Mouse (Mus musculus) adrenal gland (tissue): ENCODE data around the gene Ncs1.

Source experiments
- intact Hi-C: fragments of 180-260 bp; cut with DNase I; formaldehyde crosslinking; loops from one replicate; pipeline ENCODE4 v1.15.1; 2025

Ncs1 gene

GRCm38 (mm10) chr2:31241639-31242038, 4.0 kb upstream of the Ncs1 start:
- intact Hi-C loops = loop anchor here (5.0 kb wide), 1 partner anchor 51 kb away; no protein-coding TSS in a partner anchor

- intact Hi-C loops = loop anchor here (5.0 kb wide), 1 partner anchor 48 kb away; no protein-coding TSS in a partner anchor
Measured at GRCm38 (mm10) chr2:31244216-31244615, 1.4 kb upstream of the Ncs1 start.

DNA sequence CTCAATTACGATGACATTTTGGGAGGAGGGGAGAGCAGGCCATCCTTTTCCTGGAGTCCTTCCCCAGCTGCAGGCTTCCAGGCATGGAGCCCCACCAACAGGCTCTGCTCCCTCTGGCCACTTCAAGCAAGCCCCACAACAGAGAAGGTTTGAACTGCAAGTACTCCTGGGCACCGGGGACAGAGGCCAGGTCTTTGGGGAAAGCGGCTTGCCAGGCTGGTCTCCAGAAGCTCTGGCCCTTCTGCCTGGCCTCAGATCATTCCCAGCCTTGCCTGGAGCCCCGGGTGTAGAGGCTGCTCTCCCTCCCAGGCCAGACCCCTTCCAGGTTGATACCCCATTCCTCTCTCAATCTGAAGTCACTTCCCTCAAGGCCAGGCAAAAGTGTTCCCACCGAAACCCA, 572 bp upstream of the Ncs1 start:
- intact Hi-C loops = no loop called here

DNA sequence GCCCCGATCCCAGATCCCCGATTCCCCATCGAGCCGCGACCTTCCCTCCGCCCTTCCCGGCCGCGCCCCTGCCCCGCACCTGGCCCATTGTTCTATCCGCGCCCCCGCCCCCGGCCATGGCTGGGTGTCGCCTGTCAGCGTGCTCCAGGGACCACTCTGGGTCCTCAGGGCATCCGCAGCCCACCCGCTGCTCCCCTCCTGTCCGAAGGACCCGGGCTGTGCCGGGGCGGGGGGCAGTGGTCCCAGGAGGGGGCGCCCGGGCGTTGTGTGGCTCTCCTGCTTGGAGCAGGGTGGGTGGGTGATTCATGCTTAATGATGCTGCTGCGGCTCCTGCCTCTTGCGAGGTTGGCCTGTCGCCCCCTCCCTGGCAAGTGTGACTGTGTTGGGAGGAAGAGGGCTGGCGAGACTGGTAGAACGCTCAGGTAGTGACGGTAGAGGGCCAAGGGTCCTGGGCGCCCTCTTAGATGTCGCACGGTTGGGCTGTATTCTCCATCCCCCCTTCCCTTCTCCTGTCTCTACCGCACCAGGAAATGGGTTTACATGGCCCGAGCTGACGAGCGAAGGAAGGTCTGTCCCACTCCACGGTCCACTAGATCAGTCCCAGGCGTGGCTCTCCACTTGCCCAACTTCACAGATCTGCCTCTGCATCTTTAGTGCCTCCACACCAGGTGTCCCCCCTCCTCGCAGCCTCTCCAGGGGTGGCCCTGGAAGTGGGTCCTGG, 788 bp downstream of the Ncs1 start:
- intact Hi-C loops = no loop called here

DNA sequence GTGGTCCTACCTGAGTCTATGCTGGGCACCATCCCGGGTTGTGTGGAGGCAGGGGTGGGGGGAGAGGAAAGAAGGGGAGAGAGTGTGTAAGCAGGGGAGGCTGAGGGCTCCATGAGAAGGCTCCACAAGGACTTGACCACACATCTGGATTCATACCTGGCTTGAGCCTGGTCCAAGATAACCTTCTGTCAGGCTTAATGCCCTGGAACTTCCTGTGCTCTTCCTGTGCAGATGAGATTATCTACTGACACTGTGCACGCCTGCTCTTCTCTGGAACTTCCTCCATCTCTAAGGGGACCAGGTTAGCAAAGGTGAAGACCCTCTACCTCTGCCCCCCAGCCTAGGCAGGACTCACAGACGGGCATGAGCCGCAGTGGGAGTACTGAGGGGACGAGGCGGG, 3.2 kb downstream of the Ncs1 start:
- intact Hi-C loops = no loop called here

GRCm38 (mm10) chr2:31252167-31252566, 6.5 kb downstream of the Ncs1 start:
- intact Hi-C loops = no loop called here

DNA sequence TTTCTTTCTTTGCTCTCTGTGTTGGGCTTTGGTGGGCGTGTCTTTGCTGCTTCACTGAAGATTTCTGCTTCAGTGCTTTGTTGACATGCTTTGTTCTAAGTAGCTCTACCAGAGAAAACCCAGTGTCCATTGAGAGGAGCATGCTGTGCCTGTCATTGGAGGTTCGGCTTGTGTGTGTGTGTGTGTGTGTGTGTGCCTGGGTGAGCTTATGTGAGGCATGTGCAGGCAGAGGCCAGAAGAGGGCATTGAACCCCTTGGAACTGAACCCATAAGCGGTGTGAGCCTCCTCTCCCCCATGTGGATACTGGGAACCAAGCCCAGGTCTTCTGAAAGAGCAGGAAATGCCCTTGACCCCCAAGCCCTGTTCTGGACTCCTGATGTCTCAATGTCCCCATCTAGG, 7.8 kb downstream of the Ncs1 start:
- intact Hi-C loops = no loop called here

GRCm38 (mm10) chr2:31254806-31255205, 9.2 kb downstream of the Ncs1 start:
- intact Hi-C loops = loop anchor here (5.0 kb wide), 1 partner anchor 37 kb away; no protein-coding TSS in a partner anchor

- intact Hi-C loops = loop anchor here (5.0 kb wide), 1 partner anchor 36 kb away; no protein-coding TSS in a partner anchor
Measured at GRCm38 (mm10) chr2:31255952-31256938, 10.6 kb downstream of the Ncs1 start.

- intact Hi-C loops = loop anchor here (5.0 kb wide), 1 partner anchor 35 kb away; no protein-coding TSS in a partner anchor
Measured at GRCm38 (mm10) chr2:31257096-31257495, 11.5 kb downstream of the Ncs1 start.

DNA sequence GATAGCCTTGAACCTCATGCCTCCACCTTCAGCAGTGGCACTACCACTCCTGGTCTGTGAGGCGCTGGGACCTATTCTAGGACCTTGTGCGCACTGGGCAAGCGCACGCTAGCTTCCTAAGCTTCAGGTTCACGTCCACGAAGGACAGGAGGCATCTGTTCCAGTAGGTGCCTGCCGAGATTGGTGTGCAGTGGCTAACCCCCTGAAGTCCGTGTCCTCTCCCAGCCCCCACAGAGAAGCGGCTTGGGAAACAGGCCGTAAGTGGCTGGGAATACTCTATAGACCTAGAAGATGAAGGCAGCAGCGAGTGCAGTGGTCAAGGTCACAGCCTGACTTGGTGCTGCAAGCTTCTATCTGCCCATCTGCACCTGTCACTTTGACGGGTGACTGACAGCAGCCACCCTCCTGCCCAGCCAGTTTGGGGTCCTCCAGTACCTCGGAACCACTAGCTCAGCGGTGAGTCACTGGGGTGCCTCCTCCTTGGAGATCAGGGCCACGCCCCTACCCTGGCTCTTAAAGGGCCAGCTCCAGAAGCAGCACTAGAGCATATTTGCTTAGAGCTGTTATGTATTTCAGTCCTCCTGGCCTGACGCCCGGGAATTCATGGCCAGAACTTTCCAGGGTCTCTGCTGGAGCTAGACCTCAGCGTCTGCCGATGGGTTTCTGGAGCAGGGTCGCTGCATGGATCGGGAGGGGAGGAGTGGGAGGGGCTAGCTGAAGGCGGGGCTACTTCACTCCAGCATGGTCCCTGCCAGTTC, 13.2 kb downstream of the Ncs1 start:
- intact Hi-C loops = loop anchor here (5.0 kb wide), 1 partner anchor 34 kb away; no protein-coding TSS in a partner anchor

- intact Hi-C loops = loop anchor here (5.0 kb wide), 1 partner anchor 33 kb away; no protein-coding TSS in a partner anchor
Measured at GRCm38 (mm10) chr2:31259367-31259920, 13.8 kb downstream of the Ncs1 start.

GRCm38 (mm10) chr2:31260549-31260948, 14.9 kb downstream of the Ncs1 start:
- intact Hi-C loops = no loop called here

DNA sequence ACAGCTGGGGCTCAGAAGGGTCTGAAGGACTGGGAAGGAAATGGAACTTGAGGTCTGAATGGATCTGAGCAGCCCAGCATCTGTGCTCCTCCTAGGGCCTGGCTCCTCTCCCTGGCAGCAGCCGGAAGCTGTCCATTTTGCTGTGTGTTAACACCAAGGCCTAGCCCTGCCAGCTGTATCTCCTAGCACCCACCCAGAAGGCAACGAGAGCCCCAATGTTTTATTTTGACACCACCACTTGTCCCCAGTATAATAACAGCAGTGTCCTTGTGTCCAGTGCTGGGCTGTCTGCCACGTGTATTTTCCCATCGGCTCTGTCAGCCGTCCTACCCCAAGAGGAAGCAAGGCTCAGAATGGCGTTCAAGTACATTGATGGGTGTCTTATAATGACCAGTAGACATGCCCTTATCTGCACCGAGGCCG, 17.4 kb downstream of the Ncs1 start:
- intact Hi-C loops = no loop called here

- intact Hi-C loops = no loop called here
Measured at GRCm38 (mm10) chr2:31263746-31264378, 18.2 kb downstream of the Ncs1 start.

GRCm38 (mm10) chr2:31267447-31267846, 21.8 kb downstream of the Ncs1 start:
- intact Hi-C loops = no loop called here

GRCm38 (mm10) chr2:31268631-31269030, 23.0 kb downstream of the Ncs1 start:
- intact Hi-C loops = no loop called here

DNA sequence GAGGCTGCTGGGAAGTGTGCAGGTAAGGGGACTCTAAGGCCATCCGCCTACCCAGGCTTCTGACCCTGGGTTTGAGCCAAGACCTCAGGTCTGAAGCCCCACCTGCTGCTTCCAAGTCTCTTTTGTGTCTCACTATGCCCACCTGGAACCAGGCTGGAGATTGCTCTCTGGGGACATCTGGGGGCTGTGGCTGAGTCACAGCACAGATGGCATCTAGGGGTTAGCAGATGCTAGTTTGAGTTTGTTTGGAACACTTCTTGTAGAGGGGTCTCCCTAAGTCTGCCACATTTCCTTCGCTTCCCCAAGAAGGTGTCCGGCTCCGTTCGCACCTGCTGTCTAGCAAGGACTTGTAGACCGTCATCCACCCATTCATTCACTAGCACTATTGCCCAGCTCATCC, 23.6 kb downstream of the Ncs1 start:
- intact Hi-C loops = no loop called here

DNA sequence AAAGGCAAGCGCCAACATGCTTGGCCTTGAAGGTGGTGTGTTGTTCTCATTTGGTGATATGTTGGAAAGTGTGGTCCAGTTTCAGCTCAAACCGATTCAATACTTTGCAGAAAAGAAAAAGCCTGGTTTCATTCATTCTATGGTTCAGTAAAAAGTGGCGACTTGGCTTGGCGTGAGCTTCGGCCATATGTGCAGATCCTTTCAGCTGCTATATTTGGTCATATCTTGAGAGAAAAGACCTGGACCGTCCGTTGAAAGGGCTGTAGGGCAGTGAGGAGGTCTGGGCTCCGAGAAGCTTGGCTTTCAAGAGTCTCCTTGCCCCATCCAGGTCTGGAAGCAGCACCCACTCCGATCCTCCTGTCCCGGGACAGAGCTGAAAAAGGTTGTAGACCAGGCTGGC, 24.2 kb downstream of the Ncs1 start:
- intact Hi-C loops = loop anchor here (5.0 kb wide), 1 partner anchor 33 kb away; no protein-coding TSS in a partner anchor

DNA sequence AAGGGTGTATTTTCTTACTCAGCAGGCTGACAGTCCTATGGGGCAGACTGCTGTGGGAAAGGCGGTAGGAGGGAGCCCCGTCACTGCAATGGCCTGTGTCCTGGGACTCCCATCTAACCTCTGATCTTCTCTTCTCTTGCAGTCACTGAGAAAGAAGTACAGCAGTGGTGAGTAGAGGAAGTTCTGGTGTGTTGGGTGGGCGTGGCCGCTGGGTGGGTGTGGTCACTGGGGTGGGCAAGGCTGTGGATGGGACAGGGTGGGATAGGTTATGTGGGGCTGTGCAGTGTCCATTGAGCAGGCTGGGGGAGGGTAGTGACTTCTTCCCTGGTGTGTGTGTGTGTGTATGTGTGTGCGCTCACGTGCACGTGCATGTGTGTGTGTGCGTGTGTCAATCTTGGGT, 24.8 kb downstream of the Ncs1 start:
- intact Hi-C loops = loop anchor here (5.0 kb wide), 1 partner anchor 33 kb away; no protein-coding TSS in a partner anchor
